Mouse (Mus musculus) liver, embryonic 11.5 days (tissue): ENCODE measurements around the gene Qrsl1. TPM values are rescaled to one million over a fixed set of nuclear protein-coding genes. Genes with fewer than 3 reads are reported as not detected.

Experiments
- ATAC-seq: fragments of 200-750 bp; cut with Nextera tagmentation; replicated peaks from 2 replicates; pipeline ENCODE4 v1.8.0; 2017; ENCODE audit warnings: moderate number of reproducible peaks, mild to moderate bottlenecking, moderate TSS enrichment, moderate library complexity; ENCODE audit not compliant: low FRiP score
- DNase-seq: peaks from one replicate; pipeline ENCODE4 v3.0.0-alpha.2; 2017; ENCODE audit warnings: low spot score
- H3K27ac ChIP-seq: fragments of 300-500 bp; sonication (generic); 2 replicates; pipeline ENCODE4 v1.5.1; 2014; ENCODE audit warnings: mild to moderate bottlenecking, low read depth, low read length, control low read depth
- H3K27me3 ChIP-seq: fragments of 300-500 bp; sonication (generic); replicated peaks from 2 replicates; pipeline ENCODE4 v1.6.1; 2014; ENCODE audit warnings: low read length, mixed read lengths; ENCODE audit not compliant: control insufficient read depth, insufficient read depth
- H3K36me3 ChIP-seq: fragments of 300-500 bp; sonication (generic); 2 replicates; pipeline ENCODE4 v1.6.1; 2014; ENCODE audit warnings: mild to moderate bottlenecking, low read length, moderate library complexity, mixed read lengths; ENCODE audit not compliant: control insufficient read depth, insufficient read depth
- H3K4me1 ChIP-seq: fragments of 300-500 bp; sonication (generic); replicated peaks from 2 replicates; pipeline ENCODE4 v1.6.1; 2014; ENCODE audit warnings: low read length, mixed read lengths; ENCODE audit not compliant: control insufficient read depth, insufficient read depth
- H3K4me2 ChIP-seq: fragments of 300-500 bp; sonication (generic); 2 replicates; pipeline ENCODE4 v1.6.1; 2014; ENCODE audit warnings: mild to moderate bottlenecking, control low read depth, moderate library complexity
- H3K4me3 ChIP-seq: fragments of 300-500 bp; sonication (generic); 2 replicates; pipeline ENCODE4 v1.5.1; 2014; ENCODE audit warnings: low read depth, low read length, control low read depth
- H3K9ac ChIP-seq: fragments of 300-500 bp; sonication (generic); 2 replicates; pipeline ENCODE4 v1.6.1; 2014; ENCODE audit warnings: low read depth, low read length, control low read depth
- H3K9me3 ChIP-seq: fragments of 300-500 bp; sonication (generic); 2 replicates; pipeline ENCODE4 v1.6.1; 2016; ENCODE audit warnings: low read length, inconsistent platforms, mixed read lengths; ENCODE audit not compliant: control insufficient read depth
- WGBS: fragments of 180-500 bp; shearing (Covaris S2); extraction: QIAGEN DNeasy Blood & Tissue Kit; methylation state at CpG from one replicate; pipeline ENCODE4 v1.1.7; 2014; 5-methylcytosine and 5-hydroxymethylcytosine counted together
- polyA plus RNA-seq: library from polyadenylated mRNA; unstranded; fragments of >200 nt; fragmentation: Nextera tagmentation; extraction: Ambion mirVana; gene quantifications from 2 replicates; pipeline ENCODE4 v1.2.1, GENCODE M21; 2014

Qrsl1 gene
- polyA plus RNA-seq, 1 experiment from 2014 or later, result 20.9 TPM

DNA sequence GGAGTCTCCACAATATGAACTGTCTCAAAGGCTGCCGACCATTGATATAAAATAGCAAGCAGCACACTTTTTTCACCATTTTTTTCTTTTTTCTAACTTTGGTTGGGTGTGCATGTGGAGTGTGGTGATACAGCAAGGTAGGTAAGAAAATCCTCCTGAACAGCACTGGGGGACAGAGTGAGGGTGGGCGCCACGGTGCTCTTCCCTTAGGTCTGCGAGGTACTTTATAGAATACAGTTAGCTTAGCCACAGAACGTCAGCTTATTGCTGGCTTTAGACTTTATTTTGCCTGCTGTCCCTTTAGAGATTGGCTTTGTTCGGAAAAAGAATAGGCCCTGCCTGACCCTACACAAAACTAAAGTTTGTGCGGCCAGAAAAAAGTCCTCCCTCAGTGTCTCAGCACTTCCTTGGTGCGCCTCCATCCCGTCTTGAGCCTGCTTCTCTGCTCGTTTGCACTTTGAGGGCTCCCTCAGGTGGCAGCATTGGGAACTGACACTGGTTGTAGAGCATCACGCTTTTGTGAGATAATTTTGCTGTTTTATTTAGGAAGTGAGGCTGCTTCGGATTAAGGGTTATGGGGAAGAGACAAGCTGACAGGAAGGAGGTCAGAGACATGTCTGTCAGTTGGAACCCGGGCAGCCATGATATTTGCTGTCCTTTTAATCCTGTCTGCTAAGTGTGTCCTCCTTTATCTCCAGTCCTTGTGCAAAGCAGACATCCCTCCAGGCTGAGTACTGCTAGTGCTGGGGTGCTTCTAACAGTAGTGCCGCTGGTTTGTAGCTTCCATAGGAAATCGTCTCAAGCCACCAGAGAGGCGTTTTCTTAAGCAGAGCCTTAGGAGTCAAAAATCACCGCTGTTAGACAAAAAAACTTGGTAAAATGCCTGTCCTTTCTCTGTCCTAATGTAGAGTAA, 17.4 kb upstream of the Qrsl1 start:
- no peak overlapping the region for H3K27ac ChIP-seq
- H3K4me3 ChIP-seq, result no peak overlapping the region
- 0 out of 2 replicates have a peak, but pooled peaks cover 3% of the 10 kb centered on the region for H3K4me1 ChIP-seq
- no peaks in the 10 kb centered on the region for H3K9me3 ChIP-seq
- ATAC-seq, result 0 out of 2 replicates have a peak, but pooled peaks have one; percentile 47
- H3K4me2 ChIP-seq, result no peak overlapping the region
- H3K36me3 ChIP-seq, result 0 out of 2 replicates have a peak, but pooled peaks cover 2% of the 10 kb centered on the region
- DNase-seq, result peak; percentile 59
- WGBS, result 44% methylated on average over 17 of the region's 17 CpGs
- H3K9ac ChIP-seq, result no peak overlapping the region
- no peaks in the 10 kb centered on the region for H3K27me3 ChIP-seq

DNA sequence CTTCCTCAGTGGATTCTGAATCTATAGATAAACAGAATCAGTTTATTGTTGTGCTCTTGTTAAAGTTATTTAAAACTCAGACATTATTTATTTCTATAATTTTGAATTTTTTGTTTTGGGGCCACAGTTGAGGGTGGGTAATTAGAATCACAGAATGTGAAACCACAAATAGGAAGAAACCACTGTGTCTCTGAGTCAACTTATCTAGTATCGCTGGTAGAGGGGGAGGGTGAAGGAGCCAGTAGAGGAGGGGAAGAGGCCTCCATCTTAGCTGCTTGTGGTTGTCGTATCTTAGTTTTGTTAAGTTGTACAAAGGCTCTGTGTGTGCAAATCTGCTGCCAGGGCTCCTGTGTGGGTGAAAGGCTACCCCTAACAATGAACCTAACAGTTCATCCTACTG, 15.2 kb upstream of the Qrsl1 start:
- ATAC-seq (no peak), DNase-seq (no peak)
- no peak overlapping the region for H3K4me2 ChIP-seq
- H3K4me1 ChIP-seq, result 0 out of 2 replicates have a peak, but pooled peaks cover 4% of the 10 kb centered on the region
- H3K27ac ChIP-seq, result no peak overlapping the region
- no peaks in the 10 kb centered on the region for H3K9me3 ChIP-seq
- H3K4me3 ChIP-seq, result no peak overlapping the region
- H3K36me3 ChIP-seq, result no peaks in the 10 kb centered on the region
- no peak overlapping the region for H3K9ac ChIP-seq
- 37% methylated on average over 2 of the region's 2 CpGs for WGBS
- no peaks in the 10 kb centered on the region for H3K27me3 ChIP-seq

DNA sequence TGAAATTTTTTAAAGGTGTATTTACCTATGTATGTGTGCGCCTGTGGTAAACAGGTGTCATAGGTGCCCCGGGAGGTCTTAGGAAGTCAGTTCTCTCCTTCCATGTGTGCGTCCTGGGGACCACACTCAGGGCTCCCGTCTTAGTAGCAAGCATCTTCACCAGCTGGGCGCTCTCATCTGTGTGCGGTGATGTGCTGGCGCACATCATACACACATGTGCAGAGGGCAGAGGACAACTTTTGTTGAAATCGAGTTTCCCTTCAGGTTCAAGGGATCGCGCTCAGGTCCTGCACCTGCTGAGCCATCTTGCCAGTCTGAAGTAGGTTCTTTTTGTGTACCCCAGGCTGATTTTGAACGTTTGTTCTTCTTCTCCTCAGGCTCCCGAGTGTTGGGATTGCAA, 14.6 kb upstream of the Qrsl1 start:
- Histone ChIP-seq H3K27ac (no peak overlapping the region), H3K36me3 (no peaks in the 10 kb centered on the region), H3K4me3 (no peak overlapping the region), H3K9me3 (no peaks in the 10 kb centered on the region), H3K9ac (no peak overlapping the region), H3K4me1 (0 out of 2 replicates have a peak, but pooled peaks cover 5% of the 10 kb centered on the region), H3K27me3 (no peaks in the 10 kb centered on the region), H3K4me2 (no peak overlapping the region)
- ATAC-seq, result no peak
- no peak for DNase-seq
- WGBS, result 89% methylated on average over 12 of the region's 12 CpGs

DNA sequence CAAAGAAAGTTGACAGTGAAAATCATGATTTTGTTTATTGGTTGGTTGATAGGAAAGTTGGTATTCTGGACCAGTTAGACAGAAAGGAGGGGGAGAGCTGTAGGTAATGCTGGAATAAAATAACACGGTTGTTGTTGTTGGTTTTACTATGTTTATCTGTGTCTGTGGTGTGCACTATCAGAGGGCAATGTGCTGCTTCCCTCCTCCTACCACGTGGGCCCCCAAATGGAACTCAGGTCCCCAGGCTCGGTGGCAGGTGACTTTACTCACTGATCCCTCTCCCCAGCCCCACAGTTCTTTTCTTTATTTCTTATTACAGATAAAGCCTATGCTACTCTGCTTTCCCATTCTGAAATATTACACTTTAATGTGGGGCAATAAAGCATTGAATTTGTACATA, 10.7 kb upstream of the Qrsl1 start:
- 0 out of 2 replicates have a peak, but pooled peaks have one; percentile 41 for ATAC-seq
- no peak overlapping the region for H3K9ac ChIP-seq
- H3K9me3 ChIP-seq, result no peaks in the 10 kb centered on the region
- peaks cover 3% of the 10 kb centered on the region; the same call in 1 of the 2 replicates for H3K36me3 ChIP-seq
- DNase-seq, result no peak
- H3K27me3 ChIP-seq, result no peaks in the 10 kb centered on the region
- H3K4me3 ChIP-seq, result no peak overlapping the region
- H3K4me2 ChIP-seq, result no peak overlapping the region
- 0 out of 2 replicates have a peak, but pooled peaks cover 5% of the 10 kb centered on the region for H3K4me1 ChIP-seq
- no peak overlapping the region for H3K27ac ChIP-seq
- 38% methylated on average over 3 of the region's 3 CpGs for WGBS

DNA sequence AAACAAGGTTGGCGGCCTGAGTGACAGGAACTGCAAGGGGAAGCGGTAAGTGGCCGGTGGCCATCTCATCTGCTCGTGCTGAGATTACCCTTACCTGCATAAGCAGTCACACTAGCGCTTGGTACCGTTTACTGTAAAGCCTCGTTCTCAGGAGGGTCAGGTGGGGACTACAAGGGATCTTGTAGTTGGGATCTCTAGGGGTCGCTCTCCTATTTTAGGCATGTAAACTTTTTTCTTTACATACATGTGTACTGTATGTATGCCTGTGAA, 9.3 kb upstream of the Qrsl1 start:
- no peak overlapping the region for H3K27ac ChIP-seq
- 79% methylated on average over 8 of the region's 8 CpGs for WGBS
- no peak for ATAC-seq

DNA sequence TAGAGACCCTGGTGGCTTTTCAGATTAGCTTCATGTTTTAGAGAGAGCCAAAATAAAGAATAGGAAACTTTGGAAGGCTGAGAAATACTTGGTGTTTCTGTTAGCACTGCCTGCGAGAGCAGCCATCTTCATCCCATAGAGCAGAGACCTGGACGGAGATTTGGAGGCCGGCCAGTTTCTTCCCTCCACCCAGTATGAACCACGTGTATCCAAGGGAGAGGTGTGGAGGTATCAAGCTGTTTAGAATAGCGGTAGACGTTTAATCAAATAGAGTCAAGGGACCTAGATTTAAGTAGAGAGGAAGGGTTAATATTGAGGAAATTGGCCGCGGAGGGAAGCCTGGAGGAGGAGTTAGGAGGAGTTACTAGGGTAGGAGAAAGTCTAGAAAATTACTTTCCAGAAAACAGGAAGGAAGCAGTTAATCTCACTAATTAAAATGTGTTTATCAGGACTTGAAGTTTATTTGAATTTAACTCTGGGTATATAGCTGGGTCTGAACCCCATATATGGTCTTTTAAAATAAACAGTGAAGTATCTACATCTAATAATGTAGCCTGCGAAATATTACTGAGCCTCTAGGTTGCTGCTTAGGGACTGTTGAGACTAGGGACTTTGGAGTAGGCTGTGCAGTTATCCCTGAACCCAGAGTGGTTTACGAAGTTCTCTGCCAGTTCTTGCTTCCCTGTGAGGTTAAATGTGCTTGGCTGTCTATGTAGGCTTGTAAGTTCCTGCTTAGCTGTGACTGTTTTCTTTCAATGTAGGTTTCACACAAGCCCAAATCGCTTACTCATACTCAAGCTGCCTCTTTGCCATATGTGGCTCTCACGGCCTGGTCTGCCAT, 8.7 kb upstream of the Qrsl1 start:
- peaks cover 3% of the 10 kb centered on the region; the same call in 1 of the 2 replicates for H3K36me3 ChIP-seq
- no peak overlapping the region for H3K27ac ChIP-seq
- no peaks in the 10 kb centered on the region for H3K9me3 ChIP-seq
- no peak overlapping the region for H3K9ac ChIP-seq
- WGBS, result 74% methylated on average over 12 of the region's 12 CpGs
- no peaks in the 10 kb centered on the region for H3K27me3 ChIP-seq
- DNase-seq, result no peak
- ATAC-seq, result no peak
- 0 out of 2 replicates have a peak, but pooled peaks cover 3% of the 10 kb centered on the region for H3K4me1 ChIP-seq
- H3K4me2 ChIP-seq, result no peak overlapping the region
- H3K4me3 ChIP-seq, result no peak overlapping the region

More for the DNA sequence above, 9.3 kb upstream of the Qrsl1 start:
- Histone ChIP-seq H3K9me3 (no peaks in the 10 kb centered on the region), H3K36me3 (peaks cover 3% of the 10 kb centered on the region; the same call in 1 of the 2 replicates), H3K4me1 (0 out of 2 replicates have a peak, but pooled peaks cover 3% of the 10 kb centered on the region), H3K27me3 (no peaks in the 10 kb centered on the region), H3K4me2 (no peak overlapping the region), H3K4me3 (no peak overlapping the region), H3K9ac (no peak overlapping the region)
- no peak for DNase-seq

DNA sequence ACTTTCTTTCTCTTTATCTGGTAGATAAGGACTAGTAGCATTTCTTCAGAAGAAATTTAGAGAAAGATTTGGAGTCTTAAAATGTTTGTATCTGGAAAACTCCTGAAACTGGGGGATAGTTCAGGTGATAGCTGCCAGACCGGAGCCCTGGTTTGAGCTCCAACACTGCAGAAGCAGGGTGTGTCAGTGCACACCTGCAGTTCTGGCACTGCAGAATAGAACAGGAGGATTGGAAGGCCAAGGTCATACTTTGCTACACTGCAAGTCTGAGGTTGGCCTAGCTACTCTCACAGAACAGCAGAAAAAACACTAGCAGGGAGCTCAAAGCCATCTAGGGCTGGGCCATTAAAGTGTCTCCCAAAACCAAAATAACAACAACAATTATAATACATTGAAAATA, 3.0 kb upstream of the Qrsl1 start:
- Histone ChIP-seq H3K4me1 (peaks cover 7% of the 10 kb centered on the region; the same call in 1 of the 2 replicates), H3K27ac (no peak overlapping the region), H3K4me2 (no peak overlapping the region), H3K4me3 (no peak overlapping the region), H3K36me3 (no peaks in the 10 kb centered on the region), H3K27me3 (no peaks in the 10 kb centered on the region), H3K9me3 (no peaks in the 10 kb centered on the region), H3K9ac (no peak overlapping the region)
- no peak for ATAC-seq
- WGBS, result 88% methylated on average over 1 of the region's 1 CpGs
- DNase-seq, result no peak

DNA sequence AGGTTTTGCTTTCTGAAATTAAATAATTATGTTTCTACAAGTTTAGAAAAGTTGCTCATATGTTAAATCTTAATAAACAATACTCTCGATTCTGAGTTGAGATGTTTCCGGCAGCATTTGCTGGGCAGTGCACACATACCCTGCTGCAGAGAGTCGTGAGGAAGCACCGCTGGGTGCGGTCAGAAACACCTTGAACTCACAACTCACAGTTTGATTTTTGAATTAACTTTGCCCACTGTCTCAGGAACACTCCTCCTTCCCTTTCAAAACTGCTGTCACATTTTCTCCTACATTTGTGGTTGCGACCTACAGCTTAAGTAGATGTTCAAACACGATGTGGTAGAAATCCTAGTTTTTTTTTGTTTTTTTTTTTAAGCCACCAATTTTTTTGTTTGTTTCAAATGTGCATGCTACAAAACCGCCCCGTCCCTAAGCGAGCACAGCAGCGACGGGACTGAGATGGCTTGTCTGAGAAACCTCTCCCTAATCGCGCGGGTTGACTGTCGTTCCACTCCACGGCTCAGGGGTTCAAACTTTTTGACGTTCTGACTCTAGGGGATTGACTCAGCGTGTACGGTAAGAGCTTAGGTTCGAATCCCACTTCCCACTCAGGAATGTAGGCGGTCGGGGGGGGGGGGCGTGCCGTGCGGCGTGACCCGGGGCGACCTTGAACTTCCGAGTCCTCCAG, 518 bp downstream of the Qrsl1 start:
- peak overlapping the region; percentile 89 for H3K4me2 ChIP-seq
- no peak overlapping the region; the same call in 1 of the 2 replicates for H3K27ac ChIP-seq
- DNase-seq (no peak), ATAC-seq (peak; percentile 62)
- no peaks in the 10 kb centered on the region for H3K36me3 ChIP-seq
- no peaks in the 10 kb centered on the region for H3K27me3 ChIP-seq
- H3K9me3 ChIP-seq, result no peaks in the 10 kb centered on the region
- peak overlapping the region; percentile 79 for H3K9ac ChIP-seq
- peak overlapping the region; percentile 84 for H3K4me3 ChIP-seq
- peaks cover 7% of the 10 kb centered on the region; the same call in 1 of the 2 replicates for H3K4me1 ChIP-seq
- WGBS, result 4% methylated on average over 30 of the region's 30 CpGs
